Mouse (Mus musculus) ZHBTc4 (cell line): Measurements from ENCODE around the gene Akt1.
A peak's percentile ranks its signal among the peaks of the same experiment; 100 is the strongest.

Experiments
- DNase-seq: peaks from one replicate; pipeline ENCODE4 v3.0.0-alpha.2; 2011; ENCODE audit warnings: low read depth, low spot score

The Akt1 gene

DNA sequence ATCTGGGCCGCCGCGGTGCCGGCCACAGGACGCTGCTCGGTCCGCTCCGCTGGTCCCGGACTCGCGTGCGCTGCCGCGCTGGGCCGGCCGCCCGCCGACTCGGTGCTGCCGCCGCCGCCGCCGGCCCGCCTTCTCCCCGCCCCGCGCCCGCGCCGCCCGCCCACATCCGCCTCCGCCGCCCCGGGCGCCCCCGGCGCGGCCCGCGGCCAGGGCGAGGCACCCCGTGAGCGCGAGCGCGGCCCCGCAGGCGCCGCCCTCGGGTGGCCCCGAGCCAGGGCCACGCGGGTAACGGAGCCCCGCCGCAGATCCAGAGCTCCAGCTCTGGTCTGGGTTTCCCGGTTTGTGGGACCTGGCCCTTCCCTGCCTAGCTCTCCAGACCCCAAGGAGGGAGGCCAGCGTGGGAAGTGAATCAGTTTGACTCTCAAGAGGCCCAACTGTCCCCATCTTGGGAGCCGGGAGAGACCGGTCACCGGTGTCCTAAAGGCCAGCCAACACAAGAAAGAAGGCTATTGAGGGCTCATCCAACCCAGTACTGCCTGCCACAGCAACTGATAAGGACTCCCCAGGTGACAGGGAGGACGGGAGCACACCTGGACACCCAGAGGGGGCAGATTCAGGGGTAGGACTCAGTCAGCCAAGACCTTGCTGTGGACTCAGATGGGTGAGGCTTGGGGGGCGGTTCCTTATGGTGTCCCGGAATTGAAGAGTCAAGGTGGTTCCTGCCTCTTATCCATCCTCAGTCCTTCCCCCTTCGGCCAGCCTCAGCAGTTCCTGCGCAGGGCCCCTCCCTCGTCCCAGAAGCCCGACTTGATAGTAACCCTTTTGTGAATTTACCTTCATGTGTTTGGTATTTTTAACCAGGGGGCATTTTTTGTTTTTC is at the start of gene Akt1:
Akt1 (minus strand) TSS at position 753 of the 880 bp plus-strand sequence.
- DNase-seq: peak; percentile 55

GRCm38 (mm10) chr12:112724077-112724805 is 49.6 kb upstream of the Akt1 start:
- peak; percentile 85 for DNase-seq

- no peak for DNase-seq
Measured at GRCm38 (mm10) chr12:112723445-112723844, 48.8 kb upstream of the Akt1 start.

- DNase-seq: no peak
Measured at GRCm38 (mm10) chr12:112723028-112723330, 48.3 kb upstream of the Akt1 start.

- DNase-seq: no peak
Measured at GRCm38 (mm10) chr12:112722240-112723027, 47.8 kb upstream of the Akt1 start.

DNA sequence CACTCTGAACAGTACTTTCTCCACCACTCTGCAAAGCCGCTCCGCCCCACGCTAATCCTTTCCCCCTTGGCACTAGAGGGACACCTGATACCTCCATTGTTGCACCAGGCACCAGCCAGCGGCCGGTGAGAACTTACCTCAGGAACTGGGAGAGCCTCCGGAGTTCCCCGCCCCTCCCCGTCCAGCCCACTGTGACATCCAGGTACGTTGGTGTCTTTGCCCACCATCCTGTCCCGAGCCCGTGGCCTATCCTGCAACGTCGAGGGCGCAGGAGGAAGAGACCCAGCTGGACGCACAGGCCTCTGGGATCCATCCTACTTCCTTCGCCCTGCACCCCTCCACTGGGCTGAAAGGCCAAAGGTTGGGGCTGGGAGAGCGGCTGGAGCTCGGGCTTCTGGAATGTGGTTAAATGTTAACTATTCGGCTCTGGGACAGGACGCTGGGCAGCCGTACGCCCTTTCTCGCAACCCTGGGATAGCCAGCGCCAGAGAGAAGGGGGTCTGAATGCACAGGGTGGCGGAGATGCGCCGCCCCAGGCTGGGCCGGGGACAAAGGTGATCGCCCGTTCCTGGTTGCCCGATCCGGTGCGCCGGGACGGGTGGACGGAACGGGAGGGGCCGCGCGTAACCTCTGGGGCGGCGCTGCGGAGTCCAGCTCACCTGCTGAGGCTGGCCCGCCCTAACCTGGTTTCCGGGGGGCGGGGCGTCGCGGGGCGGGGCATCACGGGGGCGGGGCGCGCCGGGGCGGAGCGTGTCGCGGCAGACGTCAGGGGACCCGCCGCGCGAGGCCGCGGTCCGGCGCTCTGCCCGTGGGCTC is 46.9 kb upstream of the Akt1 start:
- DNase-seq: peak; percentile 94

DNA sequence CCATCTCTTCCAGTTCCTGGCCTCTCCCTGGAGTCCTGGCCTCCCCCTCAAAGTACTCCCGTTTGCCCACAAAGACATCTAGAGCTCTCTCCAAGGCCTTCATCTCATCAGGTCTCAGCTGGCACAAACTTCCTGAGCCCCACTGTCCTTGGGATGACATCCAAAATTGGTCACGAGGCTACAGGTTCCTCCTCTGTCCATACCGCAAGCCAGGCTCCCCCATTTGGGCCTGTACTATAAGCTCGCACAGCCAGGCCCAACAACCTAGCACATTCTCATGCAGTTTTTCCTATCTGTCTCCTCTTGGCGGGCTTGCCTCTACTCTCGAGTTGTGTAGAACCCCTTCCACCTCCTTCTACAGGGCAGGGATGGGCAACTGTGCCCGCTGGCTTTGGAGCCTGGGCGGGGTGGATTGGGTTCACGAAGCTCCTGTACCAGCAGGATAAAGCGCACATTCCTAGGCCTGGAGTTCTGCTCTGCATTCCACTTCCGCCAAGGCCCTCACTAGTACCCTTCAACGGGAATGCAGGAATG is 46.3 kb upstream of the Akt1 start:
- DNase-seq: no peak

DNA sequence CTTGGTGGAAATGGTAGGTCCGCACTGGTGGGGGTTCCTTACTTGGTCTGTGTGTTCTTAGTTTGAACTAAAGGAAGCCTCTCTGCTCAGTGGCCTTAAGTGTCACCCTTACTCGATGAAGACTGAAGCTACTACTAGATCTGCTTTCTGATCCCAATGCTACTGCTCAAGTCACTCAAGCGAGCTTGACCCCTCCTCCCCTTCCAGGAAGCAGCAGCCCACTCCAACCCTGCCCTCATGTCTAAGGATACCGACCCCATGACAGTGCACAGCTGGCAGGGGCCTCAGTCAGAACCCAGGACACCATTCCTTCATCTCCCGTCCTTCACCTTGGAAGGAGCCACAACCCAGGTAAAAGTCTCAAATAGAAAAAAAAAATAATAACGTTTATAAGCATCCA is 45.5 kb upstream of the Akt1 start, which contains the start of gene Cep170b:
Cep170b (plus strand) TSS at position 240 of the 400 bp plus-strand sequence.
- no peak for DNase-seq

GRCm38 (mm10) chr12:112718995-112719394 is 44.3 kb upstream of the Akt1 start:
- DNase-seq: no peak

GRCm38 (mm10) chr12:112717140-112717539 is 42.5 kb upstream of the Akt1 start:
- peak; percentile 78 for DNase-seq

DNA sequence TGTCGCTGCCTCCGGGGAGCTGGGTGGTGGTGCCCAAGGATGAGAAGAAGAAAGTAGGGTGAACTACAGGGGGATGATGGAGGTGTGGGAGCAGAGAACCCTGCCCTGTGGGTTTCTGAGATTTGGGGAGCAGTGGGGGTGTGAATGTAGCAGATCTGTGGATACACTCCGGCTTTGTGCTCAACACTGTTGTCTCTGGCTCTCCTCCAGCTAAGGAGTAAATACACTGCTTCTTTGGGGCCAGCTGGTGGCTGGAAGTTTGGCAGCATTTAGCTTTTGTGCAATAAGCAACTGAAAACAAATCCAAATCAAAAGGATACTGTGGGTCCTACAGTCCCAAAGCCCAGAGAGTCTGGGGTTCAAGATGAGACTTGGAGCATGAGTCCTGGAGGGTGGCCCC is 39.3 kb upstream of the Akt1 start:
- DNase-seq: no peak

GRCm38 (mm10) chr12:112707573-112707869 is 32.8 kb upstream of the Akt1 start:
- no peak for DNase-seq

DNA sequence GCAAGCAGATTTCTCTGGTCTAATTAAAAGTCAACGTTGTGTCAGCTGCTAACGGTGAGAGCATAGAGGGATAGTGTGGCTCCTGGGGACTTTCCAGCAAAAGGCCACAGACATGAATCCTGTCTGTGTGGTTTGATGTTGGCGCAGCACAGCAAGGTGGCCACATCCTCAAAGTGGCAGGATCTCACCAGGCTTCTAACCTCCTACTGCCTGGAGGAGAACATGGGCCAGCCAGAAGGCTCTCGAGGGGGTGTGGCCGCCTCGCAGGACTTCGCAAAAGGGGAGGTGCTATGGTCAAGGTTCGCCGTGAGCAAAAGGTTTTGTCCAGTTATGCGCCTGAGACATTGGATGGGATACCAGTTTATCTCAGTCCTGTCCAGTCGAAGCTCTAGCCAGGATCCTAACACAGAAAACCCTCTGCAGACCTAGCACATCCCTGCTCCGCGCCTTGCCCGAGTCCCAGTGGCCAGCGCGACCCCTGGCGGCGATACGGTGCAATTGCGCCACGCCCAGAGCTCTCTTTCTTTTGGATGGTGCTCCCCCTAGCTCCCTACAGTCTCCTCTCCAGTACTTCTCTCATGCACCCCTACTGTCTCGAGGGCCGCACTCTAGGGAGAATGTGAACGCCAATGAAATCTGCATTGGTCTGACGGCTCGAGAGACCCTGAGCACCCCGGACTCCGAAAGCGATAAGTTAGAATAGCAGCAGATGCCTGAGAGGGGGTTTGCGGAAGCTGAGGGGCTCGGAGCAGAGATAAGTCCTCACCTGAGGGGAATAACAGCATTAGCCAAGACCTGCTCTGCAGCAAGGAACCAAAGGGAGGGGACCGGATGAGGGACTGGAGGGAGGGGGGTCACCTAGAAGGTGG is 32.3 kb upstream of the Akt1 start:
- peak; percentile 88 for DNase-seq

- DNase-seq: no peak
Measured at GRCm38 (mm10) chr12:112702374-112703320, 28.0 kb upstream of the Akt1 start.

DNA sequence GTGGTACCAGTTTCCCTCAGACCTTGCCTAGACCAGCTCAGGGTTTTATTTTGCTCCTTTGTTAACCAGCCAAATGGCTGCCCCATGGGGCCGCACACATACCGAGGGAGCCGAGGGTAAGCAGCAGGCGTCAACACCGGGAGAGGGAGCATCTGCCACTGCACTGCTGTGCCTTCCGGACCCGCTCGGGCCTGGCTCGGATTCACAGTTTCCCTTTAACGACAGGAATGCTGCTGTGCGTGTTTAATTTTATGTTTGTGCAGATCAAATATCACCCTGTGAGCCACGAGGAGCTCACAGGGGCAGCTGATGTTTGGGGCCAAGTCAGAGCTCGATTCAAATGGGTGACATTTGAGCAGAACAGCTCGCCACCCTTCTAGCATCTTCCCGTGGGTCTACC is 25.8 kb upstream of the Akt1 start:
- no peak for DNase-seq

DNA sequence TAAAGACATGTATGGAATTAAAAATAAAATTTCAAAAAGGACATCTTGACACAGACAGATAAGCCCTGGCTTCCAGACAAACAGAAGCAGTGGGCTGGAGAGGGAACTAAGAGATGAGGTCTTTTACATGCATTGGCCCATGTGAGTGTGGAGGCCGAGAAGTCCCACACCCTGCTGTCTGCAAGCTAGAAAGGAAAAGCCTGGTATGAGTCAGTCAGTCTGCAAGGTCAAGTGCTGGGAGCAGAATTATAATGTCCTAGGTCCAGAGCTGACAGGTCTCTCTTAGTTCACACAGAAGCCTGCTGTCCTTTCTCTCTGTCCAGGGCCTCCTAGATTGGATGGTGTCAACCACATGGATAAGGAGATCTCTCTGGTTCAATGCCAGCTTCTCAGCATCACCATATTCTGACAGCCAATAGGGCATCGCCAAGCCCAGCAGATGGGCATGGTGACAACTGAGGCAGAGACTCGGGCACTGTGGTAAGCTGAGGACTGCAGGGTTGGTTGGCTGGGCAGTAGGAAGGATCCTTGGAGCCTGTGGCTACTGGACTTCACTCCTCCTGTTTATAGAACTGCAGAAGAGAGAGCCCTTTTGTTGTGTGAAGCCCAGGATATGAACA is 22.2 kb upstream of the Akt1 start:
- no peak for DNase-seq

DNA sequence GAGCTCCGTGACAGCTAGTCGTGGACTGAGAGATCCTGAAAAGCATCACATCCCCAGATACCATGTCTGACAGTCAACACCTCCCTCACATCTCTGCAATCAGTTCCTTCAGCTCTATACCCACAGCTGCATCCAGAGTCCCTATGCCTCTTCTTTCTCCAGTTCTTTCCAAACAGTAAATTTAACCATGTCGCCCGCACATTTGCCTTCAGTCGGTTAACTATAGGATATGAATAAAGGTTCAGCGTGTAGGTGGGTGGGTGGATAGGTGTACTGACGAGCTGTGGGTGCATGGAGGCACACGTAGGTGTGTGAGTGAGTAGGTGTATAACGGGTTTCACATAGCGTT is 19.4 kb upstream of the Akt1 start:
- no peak for DNase-seq

DNA sequence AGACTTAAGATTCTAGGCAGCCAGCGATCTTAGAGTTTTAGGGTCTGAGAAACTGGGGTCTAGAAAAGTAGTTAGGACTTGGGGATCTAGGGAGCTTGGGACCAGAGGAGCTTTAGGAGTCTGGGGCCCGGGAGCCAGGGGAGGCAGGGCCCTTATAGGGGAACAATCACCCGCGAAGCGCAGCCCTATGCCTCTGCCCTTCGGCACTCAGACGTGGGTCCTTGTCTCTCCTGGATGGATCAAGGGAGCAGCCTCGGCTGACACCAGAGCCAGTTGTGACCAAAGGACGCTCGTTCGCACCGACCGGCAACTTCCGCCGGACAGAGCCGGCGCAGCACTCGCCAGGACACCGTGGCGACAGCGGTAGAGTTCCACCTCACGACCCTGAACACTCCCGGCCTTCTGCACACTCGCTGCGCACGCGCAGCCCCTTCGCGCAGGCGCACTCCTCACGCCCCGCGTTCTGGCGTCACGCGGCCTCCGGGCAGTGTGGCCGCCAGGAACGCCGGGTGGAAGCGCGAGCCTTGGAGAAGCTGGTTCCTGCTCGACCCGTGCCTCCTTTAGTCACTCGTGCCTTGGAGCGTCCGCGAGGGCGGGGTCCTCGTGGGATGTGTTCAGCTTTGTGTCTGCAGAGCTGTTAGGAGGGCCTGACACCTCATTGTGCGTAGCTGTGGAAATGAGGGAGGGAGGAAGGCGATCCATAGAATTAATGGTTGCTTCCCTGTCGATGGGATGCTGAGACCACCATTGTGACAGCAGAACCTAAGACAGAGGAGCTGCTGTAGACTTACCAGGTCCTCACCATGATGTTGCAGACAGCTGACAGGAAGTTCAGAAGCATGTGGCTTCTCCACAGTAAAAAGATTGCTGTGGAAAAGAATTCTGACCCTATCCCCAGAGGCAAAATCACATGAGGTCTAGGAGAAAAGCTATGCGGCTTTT is 18.8 kb upstream of the Akt1 start:
- DNase-seq: peak; percentile 97
